Mouse (Mus musculus): Measurements from ENCODE around the gene Krt25.

Gene Krt25

DNA sequence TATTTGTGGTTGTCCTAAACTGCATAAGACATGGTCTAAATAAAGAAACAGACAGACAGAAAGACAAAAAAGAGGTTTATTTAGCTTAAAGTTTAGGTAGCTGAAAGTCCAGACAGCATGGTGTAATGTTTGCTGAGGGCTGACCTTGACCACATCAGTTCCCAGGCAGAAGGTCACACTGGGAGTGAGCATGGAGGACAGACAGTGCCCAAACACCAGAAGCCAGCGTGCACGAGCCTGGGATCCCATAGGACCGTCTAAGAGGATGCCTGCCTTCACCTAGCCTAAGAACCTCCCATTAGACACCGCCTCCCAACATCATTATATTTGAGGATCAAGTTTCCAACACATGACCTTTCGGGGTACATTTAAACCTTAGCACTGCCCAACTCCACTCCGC, 47.1 kb downstream of the Krt25 start:
- DNase-seq: no peak

DNA sequence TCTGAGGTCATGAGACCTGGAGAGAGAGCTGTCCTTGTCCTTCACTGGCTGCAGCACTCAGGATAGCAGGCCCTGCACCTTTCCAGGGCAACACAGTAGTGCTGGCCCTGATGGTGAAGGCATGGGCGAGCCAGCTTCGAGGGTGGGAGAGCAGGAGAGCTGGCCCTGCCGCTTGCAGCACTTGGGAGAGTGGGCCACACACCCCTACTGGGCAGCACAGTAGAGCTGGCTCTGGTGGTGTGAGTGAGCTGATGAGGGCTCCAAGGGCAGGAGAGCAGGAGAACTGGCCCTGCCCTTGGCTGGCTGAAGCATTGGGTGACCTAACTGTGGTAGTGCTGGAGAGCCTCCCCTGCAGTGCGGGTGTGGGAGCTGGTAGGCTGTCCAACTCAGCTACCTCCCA, 50.0 kb downstream of the Krt25 start:
- DNase-seq: no peak

DNA sequence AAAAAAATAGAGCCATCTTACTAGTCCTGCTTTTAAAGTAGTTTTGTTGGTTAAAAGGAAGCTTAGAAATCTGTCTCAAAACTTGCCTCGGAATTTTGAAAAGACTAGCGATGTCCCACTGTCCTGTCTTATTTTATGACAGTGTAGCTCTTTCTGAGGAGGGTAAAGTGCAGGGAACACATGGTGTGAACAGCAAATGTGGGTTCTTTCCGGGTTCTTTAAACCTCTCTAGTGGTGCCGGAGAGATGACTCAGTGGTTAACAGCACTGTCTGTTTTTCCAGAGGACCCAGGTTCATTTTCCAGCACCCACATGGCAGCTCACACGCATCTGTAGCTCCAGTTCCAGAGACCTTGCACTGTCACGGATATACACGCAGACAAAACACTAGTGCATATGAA, 53.6 kb downstream of the Krt25 start:
- no peak for DNase-seq

DNA sequence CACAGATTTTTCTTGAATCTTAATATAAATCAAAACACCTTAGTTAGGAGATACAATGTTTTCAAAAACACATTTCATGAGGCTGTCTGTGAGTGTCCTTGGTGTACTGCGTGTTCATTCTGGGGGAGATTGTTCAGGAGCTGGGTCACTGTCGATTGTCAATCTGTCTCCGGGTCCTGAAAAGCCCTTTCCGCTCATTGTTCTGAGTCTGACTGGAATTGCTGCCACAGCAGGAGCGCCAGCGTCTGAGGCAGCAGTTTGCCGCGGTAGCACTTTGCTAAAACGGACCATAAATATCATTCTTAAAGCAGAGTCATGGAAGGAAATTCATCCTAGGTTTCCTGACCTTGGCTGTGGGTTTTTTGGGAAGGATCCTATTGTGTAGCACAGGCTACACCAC, 57.0 kb downstream of the Krt25 start:
- DNase-seq: peak in 1 of 2 experiments; percentile 21
